Mouse (Mus musculus) embryonic fibroblast, embryonic 13.5 days (primary cell): ENCODE measurements around the gene Zranb1.

Source experiments
- CTCF ChIP-seq: IDR thresholded peaks from 2 replicates; pipeline ENCODE4 v1.5.1; 2011; ENCODE audit warnings: mild to moderate bottlenecking, control low read depth, low read length, moderate library complexity, borderline replicate concordance; ENCODE audit not compliant: insufficient read depth
- POLR2A ChIP-seq: IDR thresholded peaks from 2 replicates; pipeline ENCODE4 v1.6.1; 2011; ENCODE audit warnings: low read depth, mild to moderate bottlenecking, control low read depth, low read length, moderate library complexity

DNA sequence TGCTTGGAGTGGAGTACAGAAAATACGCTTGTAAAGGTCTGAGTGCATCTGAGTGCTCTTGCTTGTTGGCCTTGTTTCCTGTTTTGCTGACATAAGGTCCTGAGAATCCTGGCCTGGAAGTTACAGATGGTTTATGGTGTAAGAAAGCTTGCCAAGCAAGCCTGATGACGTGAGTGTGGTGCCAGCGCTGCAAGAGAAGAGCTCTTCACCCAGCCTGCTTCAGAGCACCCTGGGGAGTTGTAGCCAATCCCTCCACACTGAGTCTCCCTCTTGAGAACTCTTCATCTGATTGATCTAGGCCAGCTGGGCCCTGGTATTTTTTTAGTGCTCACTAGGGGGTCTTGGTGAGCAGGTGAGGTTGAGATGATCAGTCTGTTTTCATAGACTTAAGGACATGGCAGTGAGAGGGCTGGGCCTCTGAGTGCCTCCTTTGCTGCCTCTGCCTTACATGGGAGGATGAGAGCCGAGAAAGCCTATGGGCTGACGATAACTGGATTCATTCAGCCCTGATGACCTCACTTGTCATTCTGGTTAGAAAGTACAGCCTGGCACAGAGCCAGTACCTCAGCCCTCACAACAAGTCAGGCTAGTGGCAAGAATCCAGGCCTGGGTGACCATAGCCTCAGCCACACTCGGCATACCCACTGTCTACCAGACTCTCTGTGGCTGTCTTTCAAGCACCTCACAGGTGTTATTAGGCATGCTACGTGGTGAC lies 35.9 kb upstream of the Zranb1 start:
- no peak for TF ChIP-seq POLR2A
- TF ChIP-seq CTCF = no peak
